15 mouse cellular contexts compared by ENCODE assay signal in the genomic region with DNA sequence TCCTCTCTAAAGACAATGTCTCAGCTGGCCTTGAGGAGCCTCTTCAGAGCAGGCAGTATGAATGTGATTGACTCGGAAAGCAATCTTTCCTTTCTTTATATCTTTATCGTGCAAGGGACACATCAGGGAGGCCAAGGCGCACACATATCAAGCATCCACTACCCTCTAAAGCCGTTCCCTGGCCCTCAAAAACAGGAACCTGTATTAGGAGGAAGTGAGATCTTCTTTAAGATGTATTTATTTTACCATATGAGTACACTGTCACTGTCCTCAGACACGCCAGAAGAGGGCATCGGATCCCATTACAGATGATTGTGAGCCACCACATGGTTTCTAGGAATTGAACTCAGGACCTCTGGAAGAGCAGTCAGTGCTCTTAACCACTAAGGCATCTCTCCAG. TPM values are rescaled to one million over a fixed set of nuclear protein-coding genes. Genes with fewer than 3 reads are reported as not detected.
DNase-seq lines count a peak whose midpoint lies in the region; ATAC-seq and TF ChIP-seq lines count a peak whose summit lies in the region.
"Had no signal": no experiment of that assay in that cellular context is flagged by ENCODE, and none has a peak within 500 bp of the region (broad histone marks: within the 10 kb centered on the region; RNA-seq: fewer than 3 reads in every experiment).

No protein-coding gene starts in this region.

- DNase-seq in heart, adult 11 months: peak; percentile 91
- DNase-seq in heart, postnatal 36 days: no peak
- DNase-seq in liver (no peak), CH12.LX (ENCODE audit: extremely low read depth) (peak; percentile 56)
- no peak for DNase-seq in forebrain, postnatal 0 days
- DNase-seq in adrenal gland, postnatal 14 days: no peak
- DNase-seq: lung, postnatal 14 days; retina, postnatal 1 day had no signal

- no peaks in the 10 kb centered on the region for H3K27me3 ChIP-seq in liver, embryonic 15.5 days
- no peaks in the 10 kb centered on the region for H3K27me3 ChIP-seq in CH12.LX (replicated peaks)
- no peaks in the 10 kb centered on the region for H3K27me3 ChIP-seq in forebrain, postnatal 0 days (ENCODE audit: insufficient read depth, low read length)
- H3K27me3 ChIP-seq: heart, embryonic 15.5 days; midbrain, embryonic 15.5 days; neural tube, embryonic 13.5 days had no signal

- TF ChIP-seq CTCF in CH12.LX (conservative IDR thresholded peaks at IDR 0.05 in 1 of 2, IDR thresholded peaks at IDR 0.05 in 1 of 2; ENCODE audit: low read depth in 2 of 2, low read length in 2 of 2): peak in 1 of 2 experiments; percentile 42; a peak in 2 of 4 replicates
- TF ChIP-seq CTCF in forebrain, postnatal 0 days (IDR thresholded peaks at IDR 0.05; ENCODE audit: low read depth): no peak

- H3K9me3 ChIP-seq in liver, embryonic 15.5 days (replicated peaks): no peaks in the 10 kb centered on the region
- H3K9me3 ChIP-seq in CH12.LX (replicated peaks; ENCODE audit: low read length): no peaks in the 10 kb centered on the region
- no peaks in the 10 kb centered on the region for H3K9me3 ChIP-seq in forebrain, postnatal 0 days (ENCODE audit: low read length)
- H3K9me3 ChIP-seq: heart, embryonic 15.5 days; midbrain, embryonic 15.5 days; neural tube, embryonic 13.5 days had no signal

- no peak overlapping the region for H3K9ac ChIP-seq in liver, embryonic 15.5 days
- H3K9ac ChIP-seq in CH12.LX (ENCODE audit: insufficient read depth, low read depth): no peak overlapping the region
- H3K9ac ChIP-seq in forebrain, postnatal 0 days: no peak overlapping the region
- H3K9ac ChIP-seq: heart, embryonic 15.5 days; midbrain, embryonic 15.5 days; neural tube, embryonic 13.5 days had no signal

- peaks cover 20% of the 10 kb centered on the region for H3K79me2 ChIP-seq in CH12.LX (replicated peaks; ENCODE audit: control insufficient read depth, extremely low read depth, insufficient read depth, poor library complexity, severe bottlenecking)

- peaks cover 29% of the 10 kb centered on the region for H3K4me1 ChIP-seq in liver, embryonic 15.5 days (replicated peaks)
- peaks cover 0 to 17% of the 10 kb centered on the region in 2 experiments; a peak in 2 of 4 replicates for H3K4me1 ChIP-seq in CH12.LX (ENCODE audit: control insufficient read depth in 1 of 2, insufficient read depth in 2 of 2)
- H3K4me1 ChIP-seq in forebrain, postnatal 0 days (ENCODE audit: insufficient read depth): peaks cover 23% of the 10 kb centered on the region

- TF ChIP-seq EP300 in CH12.LX (IDR thresholded peaks at IDR 0.05; ENCODE audit: low read length): no peak

- H3K36me3 ChIP-seq in liver, embryonic 15.5 days (replicated peaks): peaks cover 11% of the 10 kb centered on the region
- peaks cover 3 to 37% of the 10 kb centered on the region in 2 experiments for H3K36me3 ChIP-seq in CH12.LX (replicated peaks in 1 of 2; ENCODE audit: control insufficient read depth in 1 of 2, insufficient read depth in 1 of 2, low read length in 1 of 2)
- no peaks in the 10 kb centered on the region for H3K36me3 ChIP-seq in forebrain, postnatal 0 days (ENCODE audit: insufficient read depth)
- H3K36me3 ChIP-seq: heart, embryonic 15.5 days; midbrain, embryonic 15.5 days; neural tube, embryonic 13.5 days had no signal

- intact Hi-C loops in heart, postnatal 36 days (cut with DNase I): no loop called here

- WGBS in liver, embryonic 15.5 days (ENCODE audit: insufficient replicate concordance): 16% methylated on average over 6 of the region's 6 CpGs
- 79% methylated on average over 6 of the region's 6 CpGs for WGBS in forebrain, postnatal 0 days

- no peak overlapping the region for H3K27ac ChIP-seq in liver, embryonic 15.5 days (replicated peaks)
- no peak overlapping the region for H3K27ac ChIP-seq in CH12.LX (ENCODE audit: insufficient read depth, low read depth)
- no peak overlapping the region for H3K27ac ChIP-seq in forebrain, postnatal 0 days (ENCODE audit: low read depth, low read length)
- H3K27ac ChIP-seq: heart, embryonic 15.5 days; midbrain, embryonic 15.5 days; neural tube, embryonic 13.5 days had no signal

- in situ Hi-C loops in CH12.LX (cut with MboI; ENCODE audit: low pct_ligation_motif_present, low pct_unique_long_range_greater_than_20kb, low sequenced_read_pairs): loop anchor here (10.0 kb wide), 1 partner anchor 73 kb away; no protein-coding TSS in a partner anchor

- TF ChIP-seq POLR2A in CH12.LX (IDR thresholded peaks at IDR 0.05; ENCODE audit: low read depth, low read length): no peak

- 0 out of 2 replicates have a peak, but pooled peaks have one; percentile 16 for ATAC-seq in liver, embryonic 15.5 days (ENCODE audit: insufficient read depth)
- peak; percentile 93 for ATAC-seq in megakaryocyte progenitor cell, adult 5-6 weeks (replicated peaks; ENCODE audit: poor library complexity)
- ATAC-seq in forebrain, postnatal 0 days: no peak
- ATAC-seq: forebrain, embryonic 14.5 days; hindbrain, embryonic 16.5 days; midbrain, embryonic 15.5 days had no signal

- peak; percentile 15 for TF ChIP-seq RAD21 in CH12.LX (IDR thresholded peaks at IDR 0.05; ENCODE audit: low read depth, low read length)

- H3K4me2 ChIP-seq in liver, embryonic 15.5 days: no peak overlapping the region
- H3K4me2 ChIP-seq in CH12.LX (ENCODE audit: insufficient read depth, low read depth, poor library complexity, severe bottlenecking): no peak overlapping the region
- H3K4me2 ChIP-seq in forebrain, postnatal 0 days (ENCODE audit: low read depth): no peak overlapping the region
- H3K4me2 ChIP-seq: heart, embryonic 15.5 days; midbrain, embryonic 15.5 days; neural tube, embryonic 13.5 days had no signal

- dilution Hi-C loops in CH12.LX (cut with MboI; ENCODE audit: extremely low pct_ligation_motif_present, extremely low pct_unique_long_range_greater_than_20kb, low sequenced_read_pairs): no loop called here

- H3K4me3 ChIP-seq in liver, embryonic 15.5 days (replicated peaks): no peak overlapping the region
- no peak overlapping the region for H3K4me3 ChIP-seq in CH12.LX (replicated peaks in 1 of 3; ENCODE audit: low read depth in 2 of 3, low read length in 2 of 3, poor library complexity in 1 of 3)
- no peak overlapping the region for H3K4me3 ChIP-seq in forebrain, postnatal 0 days (ENCODE audit: low read depth, low read length)
- H3K4me3 ChIP-seq: heart, embryonic 15.5 days; midbrain, embryonic 15.5 days; neural tube, embryonic 13.5 days had no signal

TF ChIP-seq in CH12.LX, 34 proteins besides CTCF, POLR2A, EP300 and RAD21:
- no peak for TF ChIP-seq USF2 (conservative IDR thresholded peaks at IDR 0.05; ENCODE audit: low read depth, low read length)
- peak; percentile 24; the same call in 1 of the 2 replicates for TF ChIP-seq SMC3 (IDR thresholded peaks at IDR 0.05; ENCODE audit: low read depth, low read length)

RNA-seq across cellular contexts. Expression of a gene that starts 9.5 kb away (rescaled TPM):
- 10 to 100 TPM; 23.9 to 27.8 TPM for total RNA-seq in heart, postnatal 36 days (2021)
- 10.5 and 12.3 TPM in 2 replicates for polyA plus RNA-seq in liver, embryonic 15.5 days (2015; fragmentation: Nextera tagmentation; extraction: Ambion mirVana)
- 22.0 and 27.8 TPM in 2 replicates for total RNA-seq in CH12.LX (2012; rRNA removed)
- total RNA-seq in CH12.LX (2014; rRNA removed): 22.3 and 23.2 TPM in 2 replicates
- 36.2 and 41.1 TPM in 2 replicates for polyA plus RNA-seq in CH12.LX (2012; ENCODE audit: insufficient read length, low read depth)
- 46.2 and 46.6 TPM in 2 replicates for total RNA-seq in megakaryocyte progenitor cell, adult 5-6 weeks (2015)
- total RNA-seq in megakaryocyte progenitor cell, adult 5-6 weeks (2017): 22.4 and 38.8 TPM in 2 replicates
- total RNA-seq in forebrain, postnatal 0 days (2014; rRNA removed): 27.5 and 38.7 TPM in 2 replicates
- 15.8 and 28.7 TPM in 2 replicates for polyA plus RNA-seq in forebrain, postnatal 0 days (2015; fragmentation: Nextera tagmentation; extraction: Ambion mirVana)
- 53.3 and 58.6 TPM in 2 replicates for total RNA-seq in adrenal gland, postnatal 14 days (2021)

Comparison
In these comparisons a context has a peak if more than half of its experiments do, and no peak if none do; other contexts are left out.
1. DNase-seq: peak in heart, adult 11 months (single experiment) and CH12.LX (single experiment); none in heart, postnatal 36 days (0 of 2), liver (single experiment), forebrain, postnatal 0 days (single experiment) and adrenal gland, postnatal 14 days (single experiment).